Mouse (Mus musculus) kidney, postnatal 10 days (tissue): Measurements from ENCODE around the gene Pcyt1a.

Experiments
- DNase-seq: peaks from one replicate; pipeline ENCODE4 v3.0.0; 2021; ENCODE audit warnings: mixed read lengths

Pcyt1a gene

GRCm38 (mm10) chr16:32511827-32512490 lies 81.2 kb downstream of the Pcyt1a start:
- no peak for DNase-seq

- DNase-seq = no peak
These were observed 82.2 kb downstream of the Pcyt1a start for GRCm38 (mm10) chr16:32512921-32513320.

GRCm38 (mm10) chr16:32513401-32513800 lies 82.7 kb downstream of the Pcyt1a start:
- no peak for DNase-seq

DNA sequence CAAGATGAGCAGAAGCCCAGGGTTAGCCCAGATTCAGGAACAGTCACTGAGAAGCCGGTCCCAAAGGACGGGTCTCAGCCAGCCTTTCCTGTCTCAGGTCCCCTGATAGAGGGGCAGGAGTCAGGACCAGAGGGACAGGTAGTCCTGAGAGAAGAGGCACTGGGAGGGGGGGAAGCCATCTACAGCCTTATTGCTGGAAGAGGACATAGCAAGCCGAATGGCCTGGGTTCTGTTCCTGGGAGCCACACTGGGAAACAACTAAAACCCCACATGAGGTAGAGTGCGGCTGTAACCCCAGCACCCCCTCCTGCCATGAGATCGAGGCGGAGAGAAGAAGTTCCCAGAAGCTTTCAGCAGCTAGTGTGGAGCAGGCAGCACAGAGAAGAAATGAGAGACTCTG lies 83.2 kb downstream of the Pcyt1a start:
- DNase-seq = no peak

GRCm38 (mm10) chr16:32516006-32516962 lies 85.6 kb downstream of the Pcyt1a start:
- no peak for DNase-seq

DNA sequence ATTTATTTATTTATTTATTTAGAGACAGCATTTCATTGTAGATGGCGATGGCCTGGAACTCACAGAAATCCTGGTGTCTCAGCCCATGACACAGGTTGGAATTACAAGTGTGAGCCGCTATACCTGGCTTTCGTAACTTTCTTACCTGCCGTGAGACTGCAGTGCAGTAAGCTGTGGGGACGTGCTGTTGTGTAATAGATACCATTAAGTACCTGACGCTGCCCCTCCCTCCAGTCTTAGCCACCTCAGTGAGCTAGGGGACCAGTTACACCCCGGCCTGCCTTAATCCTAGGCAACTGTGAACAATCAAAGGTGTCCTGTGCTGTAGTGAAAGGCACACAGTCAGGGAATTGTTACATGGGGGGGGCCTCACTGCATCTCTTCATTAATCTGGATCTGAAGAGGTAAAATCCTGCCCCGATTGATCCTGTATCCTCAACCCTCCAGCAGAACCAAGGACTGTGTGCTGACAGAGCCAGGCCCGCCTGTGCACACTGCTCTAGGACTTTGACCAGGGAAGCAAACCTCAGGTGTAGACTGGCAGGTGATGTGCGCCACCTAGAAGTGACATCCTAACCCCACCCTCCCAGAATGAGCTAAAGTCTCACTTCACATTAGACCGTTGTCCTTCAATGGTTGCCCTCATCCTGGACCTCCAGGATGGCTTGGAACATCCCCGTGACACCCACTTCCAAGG lies 87.2 kb downstream of the Pcyt1a start:
- DNase-seq = no peak

DNA sequence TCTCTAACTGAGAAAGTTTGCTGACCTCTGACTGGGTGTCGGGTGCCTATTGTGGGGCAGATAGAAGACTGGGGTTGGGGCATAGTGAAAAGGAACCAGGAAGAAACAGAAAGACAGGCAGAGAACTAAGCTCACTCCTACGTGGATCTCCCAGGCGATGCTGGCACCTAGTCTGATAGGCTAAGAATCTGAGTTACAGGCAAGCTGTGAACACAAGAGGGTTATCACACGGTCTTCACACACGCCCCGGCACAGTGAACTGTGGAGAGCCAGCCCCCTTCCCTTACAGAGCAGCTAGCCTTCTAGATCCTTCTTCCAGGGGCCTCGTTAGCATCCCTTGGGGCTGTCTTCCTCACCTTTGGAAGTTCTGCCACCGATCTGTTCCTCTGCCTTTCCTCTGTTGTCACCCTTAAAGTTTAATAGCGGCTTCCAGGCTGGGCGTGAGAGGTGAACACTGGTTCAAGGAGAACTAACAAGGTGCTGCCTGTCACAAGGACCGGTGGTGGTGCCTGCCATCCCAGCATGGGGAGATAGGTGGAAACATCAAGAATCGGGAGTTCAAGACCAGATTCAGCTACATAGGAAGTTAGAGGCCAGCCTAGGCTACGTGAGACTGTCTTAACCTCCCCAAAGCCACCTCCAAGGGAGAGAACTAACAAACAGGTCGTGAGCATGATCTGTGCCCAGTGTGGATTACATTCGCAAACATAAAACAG lies 89.1 kb downstream of the Pcyt1a start:
- DNase-seq = no peak

GRCm38 (mm10) chr16:32520372-32520748 lies 89.6 kb downstream of the Pcyt1a start:
- DNase-seq = no peak

- DNase-seq = no peak
These were observed 92.0 kb downstream of the Pcyt1a start for GRCm38 (mm10) chr16:32522578-32523194.

- DNase-seq = peak; percentile 68
These were observed 92.9 kb downstream of the Pcyt1a start for GRCm38 (mm10) chr16:32523462-32524243.

- DNase-seq = no peak
These were observed 93.5 kb downstream of the Pcyt1a start for GRCm38 (mm10) chr16:32524244-32524615.
